Mouse (Mus musculus) ES-E14 (cell line): ENCODE measurements at regions not wholly inside any gene's neighbourhood (a gene's known extent, or its start where the extent isn't known, plus 50 kb on each side); places are given as distances from the start of the nearest gene placed in this dataset.

ENCODE experiments used
- CHD2 ChIP-seq: IDR thresholded peaks from 2 replicates; pipeline ENCODE4 v1.6.1; 2014; ENCODE audit warnings: mild to moderate bottlenecking, low read depth, low read length, inconsistent platforms
- MAFK ChIP-seq: IDR thresholded peaks from 2 replicates; pipeline ENCODE4 v1.6.1; 2014; ENCODE audit warnings: mild to moderate bottlenecking, low read depth, low read length, inconsistent platforms; ENCODE audit not compliant: insufficient read depth
- ZNF384 ChIP-seq: IDR thresholded peaks from 2 replicates; pipeline ENCODE4 v1.6.1; 2012; ENCODE audit warnings: low read depth, low read length, inconsistent platforms

DNA sequence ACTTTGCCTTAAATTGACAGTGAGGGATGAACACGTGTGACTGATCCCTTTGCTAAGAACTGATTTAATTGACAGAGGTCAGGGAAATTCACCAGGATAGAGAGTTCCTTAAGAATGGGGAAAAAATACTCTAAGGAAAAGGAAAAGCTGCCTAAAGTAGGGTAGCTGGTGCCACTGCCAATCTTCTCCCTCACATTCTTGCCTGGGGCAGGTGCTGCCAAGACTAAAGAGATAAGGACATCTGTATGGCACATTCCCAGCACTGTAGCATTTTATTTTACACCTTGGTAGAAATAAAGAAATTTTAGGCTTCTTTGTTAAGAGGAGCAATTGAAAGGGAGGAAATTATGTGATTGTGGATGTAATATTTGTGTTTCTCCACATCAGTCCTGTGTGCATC lies 1184.6 kb upstream of the Cited2 start:
- no peak for TF ChIP-seq MAFK
- TF ChIP-seq ZNF384 = no peak
- no peak for TF ChIP-seq CHD2
